Mouse (Mus musculus) fibroblast of lung, adult 2 months (primary cell): ENCODE measurements around the gene Tspan32.

Experiments
- DNase-seq: peaks from one replicate; pipeline ENCODE4 v3.0.0-alpha.2; 2011; ENCODE audit warnings: low read depth

The Tspan32 gene

DNA sequence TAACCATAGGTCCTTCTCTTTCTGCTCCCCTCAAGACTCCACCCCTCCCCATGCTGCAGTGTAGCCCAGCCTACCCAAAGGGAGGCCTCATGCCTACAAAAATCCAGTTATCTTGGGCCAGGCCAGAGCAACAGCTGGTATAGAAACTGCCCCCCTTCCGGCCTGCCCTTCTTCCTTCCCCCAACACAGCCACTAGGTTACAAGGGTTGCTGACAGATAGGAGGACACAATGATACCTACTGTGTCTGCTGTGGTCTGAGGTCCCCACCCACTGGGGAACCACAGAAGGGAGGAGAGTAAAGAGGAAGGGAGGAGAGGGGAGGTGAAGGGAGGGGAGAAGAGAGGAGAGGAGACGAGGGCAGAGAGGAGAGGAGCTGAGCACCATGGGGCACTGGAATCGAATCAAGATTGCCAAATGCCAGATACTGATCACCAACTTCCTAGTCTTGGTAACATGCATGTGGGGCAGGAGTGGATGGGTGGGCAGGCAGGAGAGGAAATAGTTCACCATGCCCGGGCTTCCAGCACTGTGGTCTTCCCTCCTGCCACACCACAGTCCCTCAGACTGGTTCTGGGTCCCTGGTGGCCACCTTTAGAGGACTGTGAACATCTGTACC is at the start of gene Tspan32:
Gene Tspan32 (plus strand): TSS at position 320 of the 617 bp plus-strand sequence.
- no peak for DNase-seq

DNA sequence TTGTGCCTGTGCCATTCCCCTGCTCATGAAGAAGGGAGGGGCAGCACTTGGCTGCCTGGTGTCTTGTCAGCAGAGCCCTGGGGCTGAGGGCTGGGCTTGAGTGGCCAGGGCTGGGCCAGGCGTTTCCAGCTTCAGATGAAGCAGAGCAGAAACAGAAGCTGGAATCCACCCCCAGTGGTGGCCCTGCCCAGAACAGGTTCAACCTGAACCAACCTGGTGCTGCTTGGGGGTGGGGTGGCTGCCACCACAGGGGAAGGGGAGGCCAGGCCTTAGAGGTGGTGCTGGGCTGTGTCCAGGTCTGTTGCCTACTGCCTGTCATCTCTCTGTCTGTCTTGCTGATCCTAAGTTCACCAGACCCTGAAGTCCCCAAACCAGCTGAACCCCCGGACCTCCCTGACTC is 48.8 kb upstream of the Tspan32 start:
- no peak for DNase-seq

DNA sequence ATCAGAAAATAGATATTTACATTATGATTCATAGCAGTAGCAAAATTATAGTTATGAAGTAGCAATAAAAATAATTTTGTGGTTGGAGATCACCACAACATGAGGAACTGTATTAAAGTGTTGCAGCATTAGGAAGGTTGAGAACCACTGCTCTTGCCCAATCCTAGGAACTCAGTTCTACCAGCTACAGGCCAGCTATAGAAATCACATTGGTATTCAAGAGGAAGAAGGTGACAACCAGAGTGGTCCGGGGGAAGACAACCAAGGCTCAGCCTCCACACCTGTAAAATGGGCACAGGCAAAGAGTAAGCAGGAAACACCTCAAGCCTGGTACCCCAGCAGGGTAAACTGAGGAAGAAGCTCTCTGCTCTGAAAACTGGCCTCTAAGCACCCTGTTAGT is 46.0 kb upstream of the Tspan32 start:
- DNase-seq: no peak

DNA sequence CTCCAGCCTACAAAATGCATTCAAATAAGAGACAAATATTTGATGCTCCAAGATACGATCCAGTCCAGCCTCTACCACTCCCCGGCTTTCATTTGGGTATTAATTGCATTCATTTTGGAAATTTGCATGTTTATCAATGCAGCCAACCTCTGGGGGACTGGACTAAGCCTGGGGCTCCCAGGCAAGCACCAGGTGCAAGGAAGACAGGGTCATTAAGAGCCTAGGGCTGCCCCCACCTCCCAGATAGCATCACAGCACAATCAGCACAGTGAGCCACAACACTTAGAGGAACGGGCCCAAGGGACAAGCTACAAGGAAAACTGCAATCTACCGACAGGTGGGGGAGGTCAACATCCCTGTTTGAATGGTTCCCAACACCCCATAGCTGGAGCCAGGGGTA is 45.1 kb upstream of the Tspan32 start:
- no peak for DNase-seq

DNA sequence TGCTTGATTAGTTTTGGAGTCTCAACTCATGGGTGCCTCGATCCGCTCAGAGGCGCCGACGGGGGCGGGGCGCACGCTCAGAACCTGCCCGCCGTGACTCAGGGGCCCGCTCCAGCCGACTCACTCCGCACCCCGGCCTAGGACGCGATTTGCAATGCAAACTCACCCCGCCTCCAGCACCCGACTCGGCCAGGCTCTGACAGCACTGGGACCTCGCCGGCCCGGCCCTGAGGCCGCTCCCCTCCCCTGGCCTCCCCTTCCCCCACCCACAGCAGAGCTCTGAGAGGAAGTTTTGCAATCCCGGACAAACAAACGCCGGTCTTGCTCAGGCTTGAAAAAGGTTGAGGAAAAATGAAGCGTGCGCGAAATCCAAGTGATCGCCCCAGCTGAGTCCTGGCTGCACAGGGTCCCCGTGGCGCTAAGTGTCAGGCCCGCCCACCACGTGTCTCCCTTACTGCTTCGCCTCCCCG is 37.4 kb upstream of the Tspan32 start:
- peak; percentile 9 for DNase-seq

DNA sequence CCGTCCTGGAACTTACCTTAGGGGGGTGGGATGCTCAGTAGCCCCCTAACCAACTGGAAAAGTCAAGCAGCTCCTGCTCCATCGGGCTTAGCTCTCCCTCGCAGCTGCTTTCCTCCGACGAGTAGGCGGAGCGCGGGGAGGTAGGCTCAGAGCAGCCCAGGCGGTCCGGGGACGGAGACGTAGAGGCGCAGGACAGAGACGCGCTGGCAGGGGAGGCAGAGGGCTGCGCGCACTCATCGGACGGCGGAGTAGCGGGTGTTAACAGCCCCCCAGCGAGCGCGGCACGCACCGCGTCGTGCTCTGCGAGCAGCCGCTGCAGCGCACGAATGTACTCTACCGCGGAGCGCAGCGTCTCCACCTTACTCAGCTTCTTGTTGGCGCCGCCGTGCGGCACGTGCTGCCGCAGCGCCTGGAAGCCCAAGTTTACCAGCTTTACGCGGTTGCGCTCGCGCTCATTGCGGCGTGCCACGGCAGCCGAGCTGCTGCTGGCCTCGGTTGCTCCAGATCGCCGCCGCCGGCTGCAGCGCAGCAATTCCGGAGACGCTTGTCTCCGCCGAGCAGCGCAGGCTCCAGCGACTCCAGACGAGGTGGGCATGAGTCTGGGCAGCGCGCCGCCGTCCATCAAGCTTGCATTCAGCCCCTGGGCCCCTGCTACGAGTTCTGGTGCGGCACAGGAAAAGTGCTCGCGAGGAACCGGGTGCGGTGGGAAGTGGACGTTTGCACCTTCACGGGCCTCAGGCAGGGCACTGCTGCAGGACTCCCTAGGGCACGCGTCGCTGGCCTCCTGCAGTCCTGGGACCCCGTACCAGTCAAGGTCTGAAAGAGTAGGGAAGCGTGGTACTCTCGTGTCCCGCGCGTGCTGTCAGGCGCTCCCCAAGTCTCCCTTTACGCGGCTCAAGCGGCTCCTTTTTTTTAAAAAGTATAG is 36.7 kb upstream of the Tspan32 start:
- DNase-seq: peak; percentile 17

DNA sequence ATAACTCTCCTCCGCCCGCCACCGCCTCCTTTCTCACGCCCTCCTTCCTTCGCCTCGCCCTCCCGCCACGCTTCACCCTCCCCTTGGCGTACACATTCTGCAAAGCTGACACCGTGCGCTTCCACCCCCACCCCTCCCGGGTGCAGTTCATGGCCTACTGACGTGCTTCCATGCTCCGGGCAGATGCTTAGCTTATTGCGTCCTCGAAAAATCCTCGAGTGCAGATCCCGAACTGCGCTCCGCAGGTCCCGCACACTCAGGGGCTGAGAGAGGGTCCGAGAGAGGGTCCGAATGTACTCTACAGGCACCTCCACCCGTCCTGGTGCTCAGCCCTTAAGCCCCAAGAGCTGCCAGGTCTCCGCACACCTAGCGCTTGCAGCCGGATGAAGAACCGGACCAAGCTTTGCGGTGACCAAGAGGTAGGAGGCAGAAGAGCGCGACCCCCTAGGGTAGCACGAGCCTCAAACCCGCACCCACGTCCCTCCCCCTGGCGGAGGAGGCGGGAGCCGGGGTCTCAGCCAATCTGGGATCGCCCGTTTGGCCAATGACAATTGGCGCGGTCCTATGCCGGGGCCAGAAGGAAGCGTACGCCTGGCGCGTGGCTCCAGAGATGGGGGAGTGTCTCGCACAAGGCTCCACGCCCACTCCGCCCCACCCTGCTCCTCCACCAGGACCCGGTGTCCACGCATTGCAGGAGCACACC is 35.9 kb upstream of the Tspan32 start, which contains the start of gene Ascl2:
Gene Ascl2 (minus strand): TSS at position 456 of the 703 bp plus-strand sequence.
- DNase-seq: no peak

DNA sequence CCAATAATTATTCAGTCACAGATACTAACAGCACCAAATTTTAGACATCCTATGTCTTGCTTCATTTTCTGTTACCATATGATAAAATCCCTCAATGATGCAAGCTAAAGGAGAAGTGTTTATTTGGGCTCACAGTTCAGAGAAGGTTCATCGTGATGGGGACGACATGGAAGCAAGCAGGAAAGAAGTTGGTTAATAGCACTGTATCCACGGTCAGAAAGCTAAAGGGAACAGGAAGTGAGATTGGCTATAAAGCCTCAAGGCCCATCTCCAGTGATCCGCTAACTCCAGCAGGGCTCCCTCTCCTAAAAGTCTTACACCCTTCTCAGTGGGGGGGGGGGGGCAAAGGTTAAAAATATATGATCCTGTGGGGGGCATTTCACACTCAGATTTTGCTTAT is 22.9 kb upstream of the Tspan32 start:
- no peak for DNase-seq

DNA sequence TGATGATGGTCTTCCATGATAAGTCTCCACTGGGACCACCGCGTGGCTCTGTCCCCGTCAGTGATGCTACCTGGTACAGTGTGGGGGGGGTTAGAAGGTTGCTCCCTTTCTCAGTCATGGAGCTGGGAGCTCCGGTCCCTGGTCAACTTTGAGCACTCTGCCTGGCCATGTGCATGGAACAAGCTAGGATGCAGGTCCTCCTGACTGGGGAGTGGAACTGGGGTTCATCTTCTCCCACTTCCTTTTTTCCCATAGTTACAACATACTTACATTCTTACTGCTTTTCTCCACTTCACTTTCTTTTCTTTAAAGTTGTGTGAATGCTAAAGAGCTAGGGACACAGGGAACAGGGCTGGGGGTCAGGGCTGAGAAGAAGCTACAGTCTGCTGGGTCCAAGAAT is 19.7 kb upstream of the Tspan32 start:
- no peak for DNase-seq

DNA sequence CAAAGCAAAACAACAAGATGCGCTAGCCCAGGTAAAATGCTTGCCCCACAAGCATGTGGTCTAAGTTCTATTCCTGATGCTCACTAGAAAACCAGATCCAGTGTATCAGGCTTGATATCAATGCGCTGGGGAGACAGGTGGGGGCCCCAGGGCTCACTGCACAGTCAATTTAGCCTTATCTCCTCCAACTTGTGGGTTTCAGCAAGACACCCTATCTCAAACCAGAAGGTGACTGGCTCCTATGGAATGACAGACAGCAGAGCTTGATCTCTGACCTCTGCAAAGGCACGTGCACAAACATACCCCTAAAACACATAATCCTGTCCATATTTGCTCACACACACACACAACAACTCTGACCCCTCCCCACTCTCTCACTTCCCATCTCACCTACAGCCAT is 17.1 kb upstream of the Tspan32 start:
- no peak for DNase-seq

DNA sequence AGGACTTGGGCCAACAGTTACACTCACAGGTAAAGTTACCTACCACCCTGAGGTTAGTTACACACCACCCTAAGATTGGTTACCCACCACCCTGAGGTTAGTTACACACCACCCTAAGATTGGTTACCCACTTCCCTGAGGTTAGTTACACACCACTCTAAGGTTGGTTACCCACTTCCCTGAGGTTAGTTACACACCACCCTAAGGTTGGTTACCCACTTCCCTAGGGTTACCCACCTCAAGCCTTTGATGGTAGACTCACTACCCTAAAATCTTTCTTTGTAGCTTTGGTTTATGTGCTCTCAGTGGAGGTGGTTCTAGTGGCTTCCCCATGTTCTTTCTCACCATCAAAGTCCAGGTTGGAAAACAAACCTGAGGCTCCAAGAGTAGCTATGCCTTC is 9.8 kb upstream of the Tspan32 start:
- no peak for DNase-seq

DNA sequence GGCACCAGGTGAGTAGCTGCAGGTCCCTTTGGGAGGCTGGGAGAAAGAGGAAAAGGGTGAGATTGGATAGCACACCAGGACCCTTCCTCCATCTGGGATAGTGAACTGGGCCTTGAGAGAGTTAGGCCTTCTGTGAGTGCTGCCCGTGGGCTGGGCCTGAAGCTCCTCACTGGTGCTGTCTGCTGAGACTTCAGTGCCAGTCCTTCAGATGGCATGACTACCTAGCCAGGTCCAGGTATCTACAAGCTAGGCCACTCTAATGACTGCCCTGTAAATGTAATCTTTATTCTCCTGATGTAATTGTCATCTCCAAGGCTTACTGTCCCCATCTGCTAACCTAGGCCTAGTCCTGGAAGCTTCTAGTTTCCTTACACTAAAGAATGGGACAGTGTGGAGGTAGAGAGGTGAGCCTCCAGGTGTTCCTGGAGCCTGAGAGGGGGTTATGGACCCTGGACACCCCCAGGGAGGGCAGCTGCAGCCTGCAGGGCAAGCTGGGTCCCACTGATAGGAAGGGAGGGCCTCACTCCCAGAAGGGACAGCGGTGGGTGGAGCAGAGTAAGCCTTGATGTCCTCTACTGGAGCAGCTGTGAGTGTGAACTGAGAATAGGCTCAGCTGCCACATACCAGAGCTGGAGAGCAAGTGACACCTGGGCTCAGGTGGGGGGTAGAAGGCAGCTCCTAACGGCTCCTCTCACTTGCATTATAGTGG is 9.1 kb upstream of the Tspan32 start:
- no peak for DNase-seq

DNA sequence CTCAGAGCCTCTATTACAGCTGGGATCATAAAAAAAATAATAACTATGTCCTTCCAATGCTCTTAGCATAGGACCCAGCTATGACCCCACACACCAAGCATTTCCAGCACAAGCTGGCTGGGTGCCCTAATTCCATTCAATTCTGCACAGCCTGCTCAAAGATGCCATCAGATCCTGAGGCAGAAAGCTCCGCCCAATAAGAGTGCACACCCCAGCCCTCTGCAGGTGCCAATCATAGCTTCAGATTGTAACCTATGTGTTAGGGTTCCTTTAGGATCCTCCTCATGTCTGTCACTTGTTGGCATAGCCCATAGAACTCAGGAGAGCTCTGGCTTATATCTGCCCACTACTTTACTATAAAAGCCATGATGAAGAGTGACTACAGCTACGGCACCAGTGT is 7.8 kb upstream of the Tspan32 start:
- DNase-seq: no peak

DNA sequence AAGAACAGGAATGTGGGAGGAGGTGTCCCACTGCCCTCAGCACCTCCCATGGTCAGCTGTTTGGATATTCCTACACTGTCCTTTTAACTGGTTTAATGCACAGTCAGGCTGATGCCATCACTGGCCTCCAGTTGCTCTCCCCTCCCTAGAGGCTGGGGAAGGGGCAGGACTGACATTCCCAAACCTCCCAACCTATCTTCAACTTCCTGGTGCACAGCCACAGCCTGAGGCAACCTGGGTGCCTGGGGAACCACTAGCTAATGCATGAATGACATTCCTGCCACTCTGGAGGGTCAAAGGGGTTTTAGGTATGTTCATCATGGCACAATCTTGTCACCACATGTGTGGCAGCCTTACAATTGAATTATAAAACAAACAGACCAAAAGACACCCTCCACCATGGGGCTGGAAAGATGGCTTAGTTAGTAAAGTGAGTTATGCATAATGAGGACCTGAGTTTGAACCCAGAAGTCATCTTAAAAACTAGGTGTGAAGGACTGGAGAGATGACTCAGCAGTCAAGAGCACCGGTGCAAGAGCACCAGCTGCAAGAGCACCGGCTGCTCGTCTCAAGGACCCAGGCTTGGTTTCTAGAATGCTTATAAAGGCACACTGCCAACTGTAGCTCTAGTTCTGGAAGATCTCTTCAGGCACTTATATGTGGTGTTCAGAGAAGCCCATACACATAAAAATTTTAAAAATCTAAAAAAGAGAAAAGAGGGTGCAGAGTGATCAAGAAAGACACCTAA is 7.3 kb upstream of the Tspan32 start:
- no peak for DNase-seq

DNA sequence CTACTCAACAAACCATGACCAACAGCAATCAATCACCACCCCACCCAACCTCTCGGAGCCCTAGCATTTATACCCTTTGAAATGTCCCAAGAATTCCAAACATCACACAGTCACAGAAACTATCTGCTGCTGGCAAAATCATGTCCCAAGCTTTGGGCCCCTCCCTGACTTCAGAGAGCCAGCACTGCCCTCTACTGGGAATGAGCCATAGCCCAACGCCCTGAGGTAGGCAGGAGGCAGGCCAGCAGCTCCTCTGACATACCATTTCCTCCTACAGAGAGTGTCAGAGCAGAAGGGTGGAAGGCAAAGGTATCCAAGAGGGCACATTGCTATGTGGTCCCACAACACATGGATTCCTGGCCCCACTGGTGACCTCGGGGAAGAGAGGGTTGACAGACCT is 2.2 kb upstream of the Tspan32 start:
- no peak for DNase-seq

DNA sequence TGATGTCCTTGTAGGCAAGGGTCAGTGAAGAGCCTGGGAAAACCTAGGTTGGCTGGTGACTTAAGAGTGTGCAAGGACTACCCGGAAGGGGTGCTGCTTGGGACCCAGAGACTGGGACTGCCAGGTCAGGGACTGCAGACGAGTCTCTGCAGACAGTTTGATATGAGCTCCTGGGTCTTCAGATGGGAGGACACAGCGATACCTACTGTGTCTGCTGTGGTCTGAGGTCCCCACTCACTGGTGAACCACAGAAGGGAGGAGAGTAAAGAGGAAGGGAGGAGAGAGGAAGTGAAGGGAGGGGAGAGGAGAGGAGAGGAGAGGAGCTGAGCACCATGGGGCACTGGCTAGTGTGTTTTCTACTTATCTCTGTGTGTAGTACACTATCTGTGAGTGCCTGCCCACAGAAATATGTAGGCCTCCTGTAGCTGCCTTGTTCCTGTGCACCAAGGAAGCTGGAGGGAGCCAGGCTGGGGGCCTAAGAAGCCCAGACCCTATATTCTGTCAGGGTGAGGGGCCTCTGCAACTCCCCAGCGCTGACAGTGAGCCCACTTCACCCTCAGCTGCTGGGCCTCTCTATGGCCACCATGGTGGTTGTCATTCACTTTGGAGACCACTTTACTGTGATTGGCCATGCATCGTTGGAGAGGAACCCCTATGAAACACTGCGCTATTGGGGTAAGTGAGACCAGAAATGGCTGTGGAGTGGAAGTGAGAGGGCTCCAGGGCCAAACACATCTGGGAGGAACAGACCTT is 674 bp downstream of the Tspan32 start:
- no peak for DNase-seq

DNA sequence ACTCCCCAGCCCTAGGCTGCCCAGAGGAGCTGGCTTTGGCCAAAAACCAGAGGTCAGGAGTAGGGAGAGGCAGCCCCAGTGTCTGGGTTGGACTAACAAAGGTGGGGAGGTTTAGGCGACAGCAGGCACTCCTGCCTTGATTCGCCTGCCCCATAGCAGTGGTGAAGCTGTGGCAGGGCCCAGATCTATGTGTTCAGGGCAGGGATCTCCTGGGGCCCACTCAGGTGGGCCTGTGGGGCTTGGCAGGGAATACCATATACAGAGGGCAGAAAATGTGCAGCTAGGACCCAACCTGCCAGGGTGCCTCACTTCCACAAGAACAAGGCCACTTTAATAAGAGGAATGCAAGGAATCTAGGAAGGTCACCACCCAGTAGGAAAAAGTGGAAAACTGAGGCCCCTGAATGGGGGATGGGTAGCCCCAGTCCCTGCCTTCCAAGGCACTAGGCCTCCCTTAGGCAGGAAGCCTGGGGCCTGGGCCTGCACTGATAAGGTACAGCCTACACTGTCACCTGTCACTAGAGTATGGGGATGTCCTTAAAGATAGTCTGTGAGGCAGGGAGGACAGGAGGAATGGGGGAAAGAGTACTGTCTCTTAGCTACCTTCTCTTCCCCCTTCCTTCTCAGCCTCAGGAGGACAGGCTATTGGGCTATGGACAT is 1.4 kb downstream of the Tspan32 start:
- DNase-seq: no peak

DNA sequence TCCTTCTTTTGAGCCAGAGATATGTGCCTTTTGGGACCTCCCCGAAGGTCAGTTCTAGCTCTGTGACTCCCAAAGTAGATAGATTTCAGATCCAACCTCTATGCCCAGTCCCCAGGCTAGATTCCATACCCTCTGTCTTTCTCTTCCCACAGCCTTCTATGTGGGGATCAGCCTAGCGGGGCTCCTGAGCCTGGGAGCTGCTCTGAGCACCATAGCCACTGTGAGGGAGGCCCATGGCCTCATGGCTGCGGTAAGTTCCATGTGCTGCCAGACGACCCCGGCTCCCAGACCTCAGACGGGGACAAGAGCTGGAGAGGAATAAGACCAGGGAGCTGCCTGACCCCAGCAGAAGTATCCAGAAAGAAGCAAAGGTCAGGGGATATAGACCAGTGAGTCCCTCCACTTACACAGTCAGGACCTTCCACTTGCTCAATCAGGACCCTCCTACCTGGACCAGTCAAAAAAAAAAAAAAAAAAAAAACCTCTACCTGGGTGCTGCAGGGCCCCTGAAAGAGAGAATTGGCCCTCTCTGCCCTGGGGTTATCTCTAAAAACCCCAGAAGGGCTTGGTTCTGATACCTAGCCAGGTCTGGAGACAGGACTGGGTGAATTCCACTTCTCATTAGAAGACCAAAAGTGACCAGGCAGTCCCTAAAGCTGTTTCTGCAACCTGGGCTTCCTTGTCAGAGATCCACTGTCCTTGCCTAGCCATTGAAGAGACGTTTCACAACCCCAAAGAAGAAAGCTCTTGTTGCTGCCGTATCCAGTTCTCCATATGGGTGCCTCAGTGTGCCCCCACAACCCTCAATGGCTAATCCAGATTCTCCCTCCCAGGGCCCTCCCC is 2.1 kb downstream of the Tspan32 start:
- no peak for DNase-seq
